Mouse (Mus musculus) layer of hippocampus, adult 8-10 months (tissue): ENCODE data around the gene Jak2. TPM values are rescaled to one million over a fixed set of nuclear protein-coding genes. Genes with fewer than 3 reads are reported as not detected.

Experiments used
- DNase-seq, 2 experiments: peaks; one replicate each; pipeline ENCODE4 v3.0.0; 2022; ENCODE audit warnings: low spot score in 2 of 2
- total RNA-seq, 4 experiments: library from RNA; stranded (reverse); gene quantifications; 2 replicates each; pipeline ENCODE4 v1.2.4; 2022

Gene Jak2
- total RNA-seq, 4 experiments from 2014 or later, result 30.1 to 33.5 (median 31.4) TPM

- peak; percentile 91 for DNase-seq
These were observed 110.0 kb downstream of the Jak2 start for GRCm38 (mm10) chr19:29361468-29362130.

GRCm38 (mm10) chr19:29362173-29362930 lies 110.7 kb downstream of the Jak2 start:
- DNase-seq, result no peak

Other genes with a start within 250 kb of the Jak2 start
- gene Ak3, start 203.9 kb upstream of the Jak2 start, total RNA-seq, result 10 to 100 TPM; 49.3 to 55.6 (median 52.0) TPM
- gene Rcl1, start 150.5 kb upstream of the Jak2 start, total RNA-seq, result 10 to 100 TPM; 20.0 to 22.3 (median 20.7) TPM
- gene Insl6, start 73.5 kb downstream of the Jak2 start, total RNA-seq, result 1 to 10 TPM in 1 of 4 experiments, under 1 TPM in 2, not detected in 1; 0.94 to 1.3 (median 0.97) TPM
- gene Rln1, start 82.8 kb downstream of the Jak2 start, total RNA-seq, result 1 to 10 TPM; 1.3 to 2.4 (median 1.8) TPM
- gene Plgrkt, start 115.6 kb downstream of the Jak2 start, total RNA-seq, result 10 to 100 TPM; 33.5 to 36.8 (median 34.8) TPM
- 1 to 10 TPM; 1.1 to 4.6 (median 3.2) TPM for gene Cd274, start 115.6 kb downstream of the Jak2 start, total RNA-seq
- gene Pdcd1lg2, start 159.1 kb downstream of the Jak2 start, total RNA-seq, result under 1 TPM in 2 of 4 experiments, not detected in 2; 0.27 to 0.37 TPM